Mouse (Mus musculus) embryonic facial prominence, embryonic 15.5 days (tissue): ENCODE results near the gene Rnf113a2. TPM values are rescaled to one million over a fixed set of nuclear protein-coding genes. Genes with fewer than 3 reads are reported as not detected.

Experiments
- ATAC-seq: fragments of 200-750 bp; cut with Nextera tagmentation; 2 replicates; pipeline ENCODE4 v1.8.0; 2017; ENCODE audit warnings: low read depth, moderate TSS enrichment; ENCODE audit not compliant: insufficient number of reproducible peaks, low FRiP score, low TSS enrichment
- H3K27ac ChIP-seq: fragments of 300-500 bp; sonication (generic); replicated peaks from 2 replicates; pipeline ENCODE4 v1.5.1; 2015; ENCODE audit warnings: mild to moderate bottlenecking, inconsistent platforms
- H3K27me3 ChIP-seq: fragments of 300-500 bp; sonication (generic); 2 replicates; pipeline ENCODE4 v1.6.1; 2015; ENCODE audit warnings: inconsistent platforms
- H3K36me3 ChIP-seq: fragments of 300-500 bp; sonication (generic); 2 replicates; pipeline ENCODE4 v1.6.1; 2015; ENCODE audit warnings: mild to moderate bottlenecking, inconsistent platforms
- H3K4me1 ChIP-seq: fragments of 300-500 bp; sonication (generic); 2 replicates; pipeline ENCODE4 v1.6.1; 2015; ENCODE audit warnings: inconsistent platforms
- H3K4me2 ChIP-seq: fragments of 300-500 bp; sonication (generic); replicated peaks from 2 replicates; pipeline ENCODE4 v1.6.1; 2015; ENCODE audit warnings: mild to moderate bottlenecking, inconsistent platforms
- H3K4me3 ChIP-seq: fragments of 300-500 bp; sonication (generic); replicated peaks from 2 replicates; pipeline ENCODE4 v1.5.1; 2015; ENCODE audit warnings: mild to moderate bottlenecking, inconsistent platforms
- H3K9ac ChIP-seq: fragments of 300-500 bp; sonication (generic); 2 replicates; pipeline ENCODE4 v1.6.1; 2015; ENCODE audit warnings: inconsistent platforms
- H3K9me3 ChIP-seq: fragments of 300-500 bp; sonication (generic); replicated peaks from 2 replicates; pipeline ENCODE4 v1.6.1; 2016; ENCODE audit warnings: inconsistent platforms
- WGBS: fragments of 180-500 bp; shearing (Covaris S2); methylation state at CpG from one replicate; pipeline ENCODE4 v1.1.7; 2015; 5-methylcytosine and 5-hydroxymethylcytosine counted together
- polyA plus RNA-seq: library from polyadenylated mRNA; unstranded; fragments of >200 nt; fragmentation: Nextera tagmentation; extraction: Ambion mirVana; gene quantifications from 2 replicates; pipeline ENCODE4 v1.2.1, GENCODE M21; 2015

Rnf113a2 gene
- 23.5 and 23.8 TPM in 2 replicates for polyA plus RNA-seq

DNA sequence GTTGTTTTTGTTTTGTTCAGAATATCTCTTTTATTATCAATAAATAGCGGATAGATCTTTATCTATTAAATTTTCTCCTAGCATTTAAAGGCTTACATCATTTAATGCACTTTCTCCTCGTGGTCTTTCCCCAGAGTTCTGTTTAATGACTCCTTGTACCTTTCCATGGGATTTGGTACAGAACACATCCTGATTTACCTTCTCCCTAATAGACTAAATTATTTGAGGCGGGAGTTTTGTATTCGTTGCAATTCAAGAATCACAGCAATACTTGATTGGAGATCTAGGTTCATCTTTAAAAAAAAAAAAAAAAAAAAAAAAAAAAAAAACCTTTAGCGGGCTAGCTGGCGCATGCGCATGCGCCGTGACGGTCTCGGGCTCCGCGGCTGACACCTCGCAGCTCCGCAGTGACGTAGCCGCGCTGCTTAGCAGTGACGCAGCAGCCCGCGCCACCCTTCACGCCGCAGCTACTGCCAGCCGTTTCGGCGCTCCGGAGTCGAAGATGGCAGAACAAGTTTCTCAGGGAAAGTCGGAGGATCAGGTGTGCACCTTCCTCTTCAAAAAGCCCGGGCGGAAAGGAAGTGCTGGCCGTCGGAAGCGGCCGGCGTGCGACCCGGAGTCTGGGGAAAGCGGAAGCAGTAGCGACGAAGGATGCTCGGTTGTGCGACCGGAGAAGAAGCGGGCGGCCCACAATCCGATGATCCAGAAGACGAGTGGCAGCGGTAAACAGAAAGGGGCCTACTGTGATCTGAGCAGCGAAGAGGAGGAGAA, at the start of gene Rnf113a2:
TSS of gene Rnf113a2 (plus strand) at position 363 of the 771 bp plus-strand sequence.
- Histone ChIP-seq H3K4me2 (peak within 1 kb of the TSS; percentile 81), H3K4me3 (peak within 1 kb of the TSS; percentile 60), H3K9me3 (no peaks in the 10 kb centered on the region), H3K9ac (peak within 1 kb of the TSS; percentile 60), H3K4me1 (0 out of 2 replicates have a peak, but pooled peaks cover 7% of the 10 kb centered on the region), H3K27ac (peak within 1 kb of the TSS; percentile 71; the same call in 1 of the 2 replicates), H3K36me3 (no peaks in the 10 kb centered on the region), H3K27me3 (no peaks in the 10 kb centered on the region)
- ATAC-seq = peak; percentile 84
- WGBS = 3% methylated on average over 50 of the region's 50 CpGs

GRCm38 (mm10) chr12:84371647-84372046, 45.3 kb upstream of the Rnf113a2 start:
- no peaks in the 10 kb centered on the region for H3K27me3 ChIP-seq
- H3K4me2 ChIP-seq = no peak overlapping the region
- no peaks in the 10 kb centered on the region for H3K4me1 ChIP-seq
- H3K9ac ChIP-seq = no peak overlapping the region
- ATAC-seq = no peak
- no peak overlapping the region for H3K27ac ChIP-seq
- H3K36me3 ChIP-seq = peaks cover 84% of the 10 kb centered on the region
- H3K4me3 ChIP-seq = no peak overlapping the region
- no peaks in the 10 kb centered on the region for H3K9me3 ChIP-seq
- 94% methylated on average over 5 of the region's 5 CpGs for WGBS

- WGBS = 89% methylated on average over 6 of the region's 6 CpGs
- H3K4me1 ChIP-seq = no peaks in the 10 kb centered on the region
- no peak overlapping the region for H3K4me2 ChIP-seq
- ATAC-seq = no peak
- H3K9ac ChIP-seq = no peak overlapping the region
- H3K9me3 ChIP-seq = no peaks in the 10 kb centered on the region
- H3K27ac ChIP-seq = no peak overlapping the region
- no peaks in the 10 kb centered on the region for H3K27me3 ChIP-seq
- peaks cover 63% of the 10 kb centered on the region for H3K36me3 ChIP-seq
- H3K4me3 ChIP-seq = no peak overlapping the region
Observed at GRCm38 (mm10) chr12:84373831-84374481, 43.0 kb upstream of the Rnf113a2 start.

DNA sequence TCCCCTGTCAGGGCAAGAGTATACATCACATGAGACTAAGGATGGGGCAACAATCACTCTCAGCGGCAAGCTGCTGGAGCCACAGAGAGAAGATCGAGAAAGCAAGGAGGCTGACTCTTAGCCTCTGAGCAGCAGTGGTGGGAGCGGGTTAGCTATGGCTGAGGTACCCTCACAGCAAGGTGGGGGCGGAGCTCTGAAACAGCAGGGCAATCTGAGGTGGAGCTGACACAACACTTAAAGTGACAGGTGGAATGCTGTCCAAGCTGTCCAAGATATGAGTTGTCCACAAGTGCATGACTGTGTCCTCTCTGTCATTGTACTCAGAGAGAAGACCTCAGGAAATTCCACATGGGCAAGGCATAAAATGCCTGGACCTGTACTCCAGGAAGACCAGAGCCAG, 34.6 kb upstream of the Rnf113a2 start:
- Histone ChIP-seq H3K9me3 (no peaks in the 10 kb centered on the region), H3K36me3 (no peaks in the 10 kb centered on the region), H3K4me3 (no peak overlapping the region), H3K27ac (no peak overlapping the region), H3K27me3 (no peaks in the 10 kb centered on the region), H3K9ac (no peak overlapping the region), H3K4me1 (no peaks in the 10 kb centered on the region), H3K4me2 (no peak overlapping the region)
- no peak for ATAC-seq
- 87% methylated on average over 4 of the region's 4 CpGs for WGBS

DNA sequence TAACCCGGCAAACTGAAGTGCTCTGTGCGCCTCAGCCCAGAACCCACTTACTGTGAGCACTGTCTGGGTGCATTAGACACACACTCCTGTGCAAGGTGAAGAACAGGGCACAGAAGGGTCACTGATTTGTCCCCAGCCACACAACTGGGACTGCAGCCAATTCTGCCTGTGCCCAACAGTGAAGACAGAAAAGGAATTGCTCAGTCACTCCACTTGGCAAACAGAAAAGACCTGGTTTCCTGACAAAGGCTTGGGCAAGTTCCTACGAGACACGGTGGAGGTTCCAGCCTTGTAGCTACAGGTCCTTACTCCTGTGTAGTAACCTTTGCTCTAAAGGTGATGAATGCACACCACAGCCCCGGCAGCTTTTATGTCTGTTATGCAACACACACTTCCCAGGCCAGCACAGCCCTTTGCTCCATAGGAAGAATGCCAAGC, 32.3 kb upstream of the Rnf113a2 start:
- WGBS = 81% methylated on average over 5 of the region's 5 CpGs
- no peaks in the 10 kb centered on the region for H3K9me3 ChIP-seq
- H3K27me3 ChIP-seq = no peaks in the 10 kb centered on the region
- H3K4me3 ChIP-seq = no peak overlapping the region
- H3K36me3 ChIP-seq = no peaks in the 10 kb centered on the region
- ATAC-seq = no peak
- no peaks in the 10 kb centered on the region for H3K4me1 ChIP-seq
- H3K4me2 ChIP-seq = no peak overlapping the region
- H3K27ac ChIP-seq = no peak overlapping the region
- H3K9ac ChIP-seq = no peak overlapping the region

DNA sequence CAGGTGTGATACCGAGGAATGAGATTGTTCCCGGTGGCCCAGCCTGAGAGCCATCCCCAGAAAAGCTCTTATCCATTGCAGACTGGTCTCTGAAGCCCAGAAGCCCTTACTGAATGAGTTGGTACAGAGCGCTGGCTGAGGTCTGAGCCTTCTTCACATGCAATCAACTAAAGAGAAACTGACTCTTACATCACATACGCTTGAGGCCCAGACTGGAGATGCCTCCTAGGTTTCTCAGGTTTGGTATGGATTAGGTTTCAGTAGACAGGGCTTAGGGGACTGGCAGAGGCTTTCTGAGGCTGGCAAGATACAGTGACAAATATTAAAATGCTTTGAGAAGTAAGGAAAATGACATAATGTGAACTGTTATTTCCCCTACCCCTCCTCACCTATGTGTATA, 31.6 kb upstream of the Rnf113a2 start:
- 92% methylated on average over 4 of the region's 4 CpGs for WGBS
- Histone ChIP-seq H3K9me3 (no peaks in the 10 kb centered on the region), H3K4me1 (no peaks in the 10 kb centered on the region), H3K9ac (no peak overlapping the region), H3K4me2 (no peak overlapping the region), H3K27me3 (no peaks in the 10 kb centered on the region), H3K4me3 (no peak overlapping the region), H3K27ac (no peak overlapping the region), H3K36me3 (no peaks in the 10 kb centered on the region)
- no peak for ATAC-seq

- WGBS = 81% methylated on average over 8 of the region's 8 CpGs
- Histone ChIP-seq H3K27ac (no peak overlapping the region), H3K4me1 (no peaks in the 10 kb centered on the region), H3K9ac (no peak overlapping the region), H3K27me3 (no peaks in the 10 kb centered on the region), H3K36me3 (no peaks in the 10 kb centered on the region), H3K4me2 (no peak overlapping the region), H3K4me3 (no peak overlapping the region), H3K9me3 (no peaks in the 10 kb centered on the region)
- ATAC-seq = no peak
Observed at GRCm38 (mm10) chr12:84388097-84388496, 28.9 kb upstream of the Rnf113a2 start.

GRCm38 (mm10) chr12:84388774-84389400, 28.1 kb upstream of the Rnf113a2 start:
- Histone ChIP-seq H3K27me3 (no peaks in the 10 kb centered on the region), H3K36me3 (no peaks in the 10 kb centered on the region), H3K9me3 (no peaks in the 10 kb centered on the region), H3K9ac (no peak overlapping the region), H3K27ac (no peak overlapping the region), H3K4me2 (no peak overlapping the region), H3K4me1 (no peaks in the 10 kb centered on the region), H3K4me3 (no peak overlapping the region)
- no peak for ATAC-seq
- WGBS = 65% methylated on average over 14 of the region's 14 CpGs

GRCm38 (mm10) chr12:84390336-84390735, 26.7 kb upstream of the Rnf113a2 start:
- WGBS = 66% methylated on average over 6 of the region's 6 CpGs
- Histone ChIP-seq H3K4me1 (no peaks in the 10 kb centered on the region), H3K4me2 (no peak overlapping the region), H3K9me3 (no peaks in the 10 kb centered on the region), H3K4me3 (no peak overlapping the region), H3K27me3 (no peaks in the 10 kb centered on the region), H3K27ac (no peak overlapping the region), H3K9ac (no peak overlapping the region), H3K36me3 (no peaks in the 10 kb centered on the region)
- no peak for ATAC-seq

GRCm38 (mm10) chr12:84392681-84393080, 24.3 kb upstream of the Rnf113a2 start:
- Histone ChIP-seq H3K27ac (no peak overlapping the region), H3K4me1 (no peaks in the 10 kb centered on the region), H3K9ac (no peak overlapping the region), H3K4me3 (no peak overlapping the region), H3K4me2 (no peak overlapping the region), H3K9me3 (no peaks in the 10 kb centered on the region), H3K36me3 (no peaks in the 10 kb centered on the region), H3K27me3 (no peaks in the 10 kb centered on the region)
- WGBS = 91% methylated on average over 4 of the region's 4 CpGs
- no peak for ATAC-seq

DNA sequence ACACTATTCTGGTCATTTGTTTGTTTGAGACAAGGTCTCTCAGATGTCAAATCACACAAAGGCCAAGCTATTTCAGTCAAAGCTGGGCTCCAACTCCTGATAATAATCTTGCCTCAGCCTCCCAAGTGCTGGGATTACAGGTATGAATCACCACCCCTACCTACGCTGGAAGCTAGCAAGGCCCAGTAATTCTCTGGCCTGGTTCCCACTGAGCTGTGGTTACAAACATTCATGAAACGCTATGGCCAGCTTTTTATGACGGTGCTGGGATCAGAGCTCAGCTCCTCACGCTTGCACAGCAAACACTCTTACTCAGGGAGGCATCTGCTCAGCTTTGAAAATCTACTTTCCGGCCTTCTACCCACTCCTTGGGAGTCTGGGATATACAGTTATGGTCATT, 23.1 kb upstream of the Rnf113a2 start:
- 83% methylated on average over 5 of the region's 5 CpGs for WGBS

More for the DNA sequence above, 23.1 kb upstream of the Rnf113a2 start:
- no peak for ATAC-seq
- Histone ChIP-seq H3K4me3 (no peak overlapping the region), H3K27ac (no peak overlapping the region), H3K36me3 (no peaks in the 10 kb centered on the region), H3K27me3 (no peaks in the 10 kb centered on the region), H3K9me3 (no peaks in the 10 kb centered on the region), H3K4me1 (no peaks in the 10 kb centered on the region), H3K4me2 (no peak overlapping the region), H3K9ac (no peak overlapping the region)
